Mouse (Mus musculus): ENCODE measurements around the gene Arl16.
A peak's percentile ranks its signal among the peaks of the same experiment; 100 is the strongest.

Arl16 gene

DNA sequence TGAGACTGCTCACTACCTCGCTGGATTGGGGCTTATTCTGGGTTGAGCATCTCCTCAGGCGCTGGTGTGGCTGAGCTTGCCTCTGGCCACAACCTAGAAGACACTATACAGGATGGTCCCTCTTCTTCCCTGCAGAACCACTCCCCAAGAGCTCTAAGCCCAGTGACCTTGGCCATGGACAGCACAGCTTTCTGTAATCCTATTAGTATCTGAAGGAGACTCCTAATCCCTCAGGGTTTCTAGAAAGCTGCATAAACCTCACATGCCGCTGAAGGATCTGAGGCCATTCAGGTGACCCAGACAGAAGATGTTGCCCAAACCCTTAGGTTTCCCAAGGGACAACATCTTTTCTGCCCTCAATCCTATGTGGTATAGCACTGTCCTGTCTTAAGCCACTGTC is 15.2 kb downstream of the Arl16 start:
- no peak for DNase-seq (ENCODE audit: low read depth, low spot score)

DNA sequence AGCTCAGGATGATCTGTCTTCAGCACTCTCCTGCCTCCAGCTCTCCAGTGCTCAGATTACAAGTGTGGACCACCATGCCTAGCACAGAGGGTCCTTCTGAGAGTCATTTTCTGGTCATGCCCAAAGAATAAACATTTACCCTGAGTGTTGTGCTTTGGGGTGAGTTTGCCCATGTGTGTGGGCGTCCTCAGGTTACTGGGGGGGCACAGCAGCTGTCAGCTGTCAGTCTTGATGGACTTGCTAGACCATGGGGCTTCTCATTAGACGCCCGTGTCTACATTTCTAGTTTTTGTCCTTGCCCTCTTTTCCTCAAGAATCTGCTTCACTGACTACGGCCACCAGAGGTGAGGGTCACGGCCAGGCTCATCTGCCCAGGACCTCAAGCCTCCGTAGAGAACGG is 20.2 kb downstream of the Arl16 start:
- no peak for DNase-seq (ENCODE audit: low read depth, low spot score)

DNA sequence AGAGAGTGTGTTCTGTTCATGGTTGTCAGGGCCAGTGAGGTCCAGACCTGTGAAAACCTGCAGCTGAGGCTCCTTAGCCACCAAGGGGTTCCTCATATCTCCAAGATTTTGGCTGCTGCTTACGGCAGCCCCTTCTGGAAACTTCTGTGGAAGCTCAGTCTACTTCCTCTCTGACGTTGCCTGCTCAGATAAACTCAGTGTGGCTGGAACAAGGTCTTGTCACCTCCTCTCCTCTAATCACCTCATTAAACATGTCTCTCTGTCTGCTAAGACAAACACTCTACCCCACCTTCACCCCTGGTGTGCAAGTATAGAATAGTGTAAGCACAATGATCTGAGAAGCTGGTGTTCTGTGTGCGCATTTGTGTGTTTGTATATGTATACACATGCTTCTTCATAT is 21.9 kb downstream of the Arl16 start:
- no peak for DNase-seq (ENCODE audit: low read depth, low spot score)

GRCm38 (mm10) chr11:120444106-120444505 is 23.3 kb downstream of the Arl16 start:
- DNase-seq (ENCODE audit: low read depth, low spot score): no peak

DNA sequence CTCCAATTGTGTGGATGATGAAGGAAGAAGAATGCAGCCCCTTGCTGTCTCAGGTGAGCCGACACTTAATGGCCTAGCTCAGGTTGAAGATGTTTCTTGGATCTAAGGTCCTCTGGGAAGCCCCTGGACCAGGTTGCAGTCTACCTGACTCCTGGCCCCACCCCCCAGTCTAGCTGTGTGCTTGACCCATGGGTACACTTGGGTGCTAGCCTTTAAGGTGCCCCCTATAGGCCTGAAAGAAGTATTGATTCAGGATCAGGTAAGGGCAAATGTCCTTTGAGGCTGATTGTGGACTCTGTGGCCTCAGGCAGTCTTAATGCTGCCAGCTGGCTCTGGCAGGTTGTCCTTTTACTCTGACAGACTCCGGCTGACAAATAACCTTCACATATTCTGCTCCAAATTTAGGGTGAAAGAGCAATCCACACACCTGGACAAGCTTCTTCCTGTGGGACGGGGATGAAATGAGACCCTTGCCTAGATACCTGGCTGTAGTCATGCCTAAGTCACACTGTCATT is 24.6 kb downstream of the Arl16 start:
- no peak for DNase-seq (ENCODE audit: low read depth, low spot score)

DNA sequence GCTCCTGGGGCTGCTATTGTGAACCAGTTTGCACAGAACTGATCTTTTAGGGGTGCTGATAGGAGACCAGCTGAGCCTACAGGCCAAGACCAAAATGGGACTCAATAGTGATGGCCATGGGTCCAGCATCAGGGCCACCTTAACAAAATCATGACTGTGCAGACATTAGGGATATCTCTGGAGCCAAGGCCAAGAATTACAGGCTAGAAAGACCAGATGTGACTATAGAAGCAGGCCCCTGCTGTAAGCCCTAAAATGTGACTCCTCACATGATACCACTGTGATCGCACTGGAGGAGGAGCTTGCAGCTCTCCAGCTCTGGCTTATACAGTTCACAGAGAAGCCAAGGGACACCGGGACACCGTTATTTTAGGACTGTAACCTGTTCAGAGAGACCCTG is 25.1 kb downstream of the Arl16 start, which contains the start of gene Tspan10:
TSS of gene Tspan10 (plus strand) at position 301 of the 400 bp plus-strand sequence.
- no peak for DNase-seq (ENCODE audit: low read depth, low spot score)

GRCm38 (mm10) chr11:120437857-120438385 is 29.5 kb downstream of the Arl16 start:
- no peak for DNase-seq (ENCODE audit: low read depth, low spot score)

GRCm38 (mm10) chr11:120437152-120437856 is 30.1 kb downstream of the Arl16 start, which contains the start of gene Nploc4:
TSS of gene Nploc4 (minus strand) at chr11:120437708.
- DNase-seq (ENCODE audit: low read depth, low spot score): peak; percentile 93

- no peak for DNase-seq (ENCODE audit: low read depth, low spot score)
Measured at GRCm38 (mm10) chr11:120426727-120427126, 40.7 kb downstream of the Arl16 start.

GRCm38 (mm10) chr11:120423569-120424295 is 43.7 kb downstream of the Arl16 start:
- DNase-seq (ENCODE audit: low read depth, low spot score): peak; percentile 83

- no peak for DNase-seq (ENCODE audit: low read depth, low spot score)
Measured at GRCm38 (mm10) chr11:120422651-120423568, 44.5 kb downstream of the Arl16 start.

- DNase-seq (ENCODE audit: low read depth, low spot score): no peak
Measured at GRCm38 (mm10) chr11:120418592-120418991, 48.8 kb downstream of the Arl16 start.

- no peak for DNase-seq (ENCODE audit: low read depth, low spot score)
Measured at GRCm38 (mm10) chr11:120417852-120418251, 49.6 kb downstream of the Arl16 start.

Measured in forelimb bud, embryonic 11.5 days (tissue).